Mouse (Mus musculus) liver, embryonic 14.5 days (tissue): ENCODE data around the gene Ttf2. TPM values are rescaled to one million over a fixed set of nuclear protein-coding genes. Genes with fewer than 3 reads are reported as not detected.

Experiments
- ATAC-seq: fragments of 200-750 bp; cut with Nextera tagmentation; 2 replicates; pipeline ENCODE4 v1.8.0; 2017; ENCODE audit warnings: moderate number of reproducible peaks, mild to moderate bottlenecking, moderate library complexity; ENCODE audit not compliant: insufficient read depth
- DNase-seq, 3 experiments: peaks; one replicate each; pipeline ENCODE4 v3.0.0-alpha.2; 2012 to 2013; ENCODE audit warnings: low read depth in 3 of 3, low spot score in 3 of 3
- H3K27ac ChIP-seq: fragments of 300-500 bp; sonication (generic); 2 replicates; pipeline ENCODE4 v1.5.1; 2014; ENCODE audit warnings: moderate library complexity, mild to moderate bottlenecking, control low read depth, inconsistent platforms
- H3K27me3 ChIP-seq: fragments of 300-500 bp; sonication (generic); 2 replicates; pipeline ENCODE4 v1.6.1; 2014; ENCODE audit warnings: mild to moderate bottlenecking, low read length, moderate library complexity; ENCODE audit not compliant: control insufficient read depth, insufficient read depth
- H3K36me3 ChIP-seq: fragments of 300-500 bp; sonication (generic); replicated peaks from 2 replicates; pipeline ENCODE4 v1.6.1; 2014; ENCODE audit warnings: low read depth; ENCODE audit not compliant: control insufficient read depth, insufficient read depth
- H3K4me1 ChIP-seq, 2 experiments: fragments of 200-500 bp in 1 of 2; fragments of 300-500 bp in 1 of 2; sonication (generic) in 1 of 2; replicated peaks; 2 replicates each; pipeline ENCODE4 v1.6.1; 2012 to 2014; ENCODE audit warnings: antibody characterized with exemption in 1 of 2, inconsistent platforms in 1 of 2, low read length in 1 of 2; ENCODE audit not compliant: control insufficient read depth in 2 of 2, insufficient read depth in 2 of 2
- H3K4me2 ChIP-seq: fragments of 300-500 bp; sonication (generic); 2 replicates; pipeline ENCODE4 v1.6.1; 2014; ENCODE audit warnings: low read depth, mild to moderate bottlenecking, control low read depth, moderate library complexity
- H3K4me3 ChIP-seq, 2 experiments: fragments of 200-500 bp in 1 of 2; fragments of 300-500 bp in 1 of 2; sonication (generic) in 1 of 2; 2 replicates each; pipeline ENCODE4 v1.5.1; 2012 to 2014; ENCODE audit warnings: low read depth in 2 of 2, low read length in 2 of 2, mild to moderate bottlenecking in 2 of 2, control low read depth in 1 of 2, inconsistent platforms in 1 of 2, moderate library complexity in 1 of 2; ENCODE audit not compliant: insufficient read depth in 1 of 2
- H3K9ac ChIP-seq: fragments of 300-500 bp; sonication (generic); replicated peaks from 2 replicates; pipeline ENCODE4 v1.6.1; 2014; ENCODE audit warnings: mild to moderate bottlenecking, control low read depth, moderate library complexity
- H3K9me3 ChIP-seq: fragments of 300-500 bp; sonication (generic); 2 replicates; pipeline ENCODE4 v1.6.1; 2016; ENCODE audit warnings: low read length, mixed read lengths; ENCODE audit not compliant: control insufficient read depth
- CTCF ChIP-seq: IDR thresholded peaks from 2 replicates; pipeline ENCODE4 v1.5.1; 2016; ENCODE audit warnings: antibody characterized with exemption, low read depth, control low read depth
- EP300 ChIP-seq: IDR thresholded peaks from 2 replicates; pipeline ENCODE4 v1.6.1; 2016; ENCODE audit warnings: antibody characterized with exemption, low read depth
- WGBS: fragments of 180-500 bp; shearing (Covaris S2); extraction: QIAGEN DNeasy Blood & Tissue Kit; methylation state at CpG from one replicate; pipeline ENCODE4 v1.1.7; 2014; ENCODE audit not compliant: insufficient replicate concordance; 5-methylcytosine and 5-hydroxymethylcytosine counted together
- polyA plus RNA-seq, 2 experiments: library from polyadenylated mRNA; depleted of rRNA in 1 of 2; stranded (reverse) in 1 of 2; unstranded in 1 of 2; fragments of >200 nt; fragmentation: Nextera tagmentation in 1 of 2; extraction: Ambion mirVana in 1 of 2; gene quantifications; 2 replicates each; pipeline versions ENCODE4 v1.2.1 to v1.2.3; 2012 to 2014

Gene Ttf2
- polyA plus RNA-seq, 2 experiments = 6.8 TPM

- Histone ChIP-seq H3K4me2 (no peak overlapping the region), H3K9ac (no peak overlapping the region), H3K4me1 (no peaks in the 10 kb centered on the region; a peak in 1 of 4 replicates), H3K27me3 (no peaks in the 10 kb centered on the region), H3K36me3 (no peaks in the 10 kb centered on the region), H3K9me3 (no peaks in the 10 kb centered on the region), H3K4me3 (no peak overlapping the region), H3K27ac (no peak overlapping the region)
- WGBS = 79% methylated on average over 10 of the region's 10 CpGs
- DNase-seq = no peak
- TF ChIP-seq CTCF = no peak
- TF ChIP-seq EP300 = no peak
- no peak for ATAC-seq
Measured at GRCm38 (mm10) chr3:101013005-101013404, 43.5 kb upstream of the Ttf2 start.

GRCm38 (mm10) chr3:101012597-101012996 is 43.1 kb upstream of the Ttf2 start:
- ATAC-seq (no peak), DNase-seq (no peak)
- no peak overlapping the region for H3K4me2 ChIP-seq
- no peaks in the 10 kb centered on the region for H3K27me3 ChIP-seq
- no peaks in the 10 kb centered on the region for H3K9me3 ChIP-seq
- no peak overlapping the region for H3K9ac ChIP-seq
- 70% methylated on average over 8 of the region's 8 CpGs for WGBS
- H3K27ac ChIP-seq = no peak overlapping the region
- no peak overlapping the region for H3K4me3 ChIP-seq
- TF ChIP-seq EP300 (no peak), CTCF (no peak)
- no peaks in the 10 kb centered on the region for H3K36me3 ChIP-seq
- H3K4me1 ChIP-seq = no peaks in the 10 kb centered on the region; a peak in 1 of 4 replicates

GRCm38 (mm10) chr3:101012131-101012571 is 42.7 kb upstream of the Ttf2 start:
- TF ChIP-seq EP300 (no peak), CTCF (no peak)
- no peaks in the 10 kb centered on the region for H3K9me3 ChIP-seq
- WGBS = 46% methylated on average over 10 of the region's 10 CpGs
- no peak for DNase-seq
- H3K4me2 ChIP-seq = no peak overlapping the region
- no peak for ATAC-seq
- H3K9ac ChIP-seq = no peak overlapping the region
- H3K27me3 ChIP-seq = no peaks in the 10 kb centered on the region
- H3K27ac ChIP-seq = no peak overlapping the region
- H3K4me1 ChIP-seq = no peaks in the 10 kb centered on the region; a peak in 1 of 4 replicates
- no peaks in the 10 kb centered on the region for H3K36me3 ChIP-seq
- H3K4me3 ChIP-seq = no peak overlapping the region

- Histone ChIP-seq H3K4me1 (no peaks in the 10 kb centered on the region; a peak in 1 of 4 replicates), H3K9ac (no peak overlapping the region), H3K9me3 (no peaks in the 10 kb centered on the region), H3K36me3 (no peaks in the 10 kb centered on the region), H3K27me3 (no peaks in the 10 kb centered on the region), H3K4me2 (no peak overlapping the region), H3K27ac (no peak overlapping the region), H3K4me3 (no peak overlapping the region)
- WGBS = 49% methylated on average over 5 of the region's 5 CpGs
- DNase-seq = no peak
- ATAC-seq = no peak
- TF ChIP-seq CTCF (no peak), EP300 (no peak)
Measured at GRCm38 (mm10) chr3:101011203-101011600, 41.7 kb upstream of the Ttf2 start.

- 24% methylated on average over 4 of the region's 4 CpGs for WGBS
- Histone ChIP-seq H3K4me3 (no peak overlapping the region), H3K27ac (no peak overlapping the region), H3K9me3 (no peaks in the 10 kb centered on the region), H3K9ac (no peak overlapping the region), H3K36me3 (no peaks in the 10 kb centered on the region), H3K4me1 (no peaks in the 10 kb centered on the region; a peak in 1 of 4 replicates), H3K27me3 (no peaks in the 10 kb centered on the region), H3K4me2 (no peak overlapping the region)
- ATAC-seq (no peak), DNase-seq (no peak)
- no peak for TF ChIP-seq CTCF
- TF ChIP-seq EP300 = no peak
Measured at GRCm38 (mm10) chr3:101010589-101011202, 41.2 kb upstream of the Ttf2 start.
